In genomic region chr19:30157031-30157687, GRCm38 (mm10) we compare ENCODE assay signal across 10 mouse cellular contexts. TPM values are rescaled to one million over a fixed set of nuclear protein-coding genes. Genes with fewer than 3 reads are reported as not detected.
DNase-seq lines count a peak whose midpoint lies in the region; ATAC-seq lines count a peak whose summit lies in the region.
"Had no signal": no experiment of that assay in that cellular context is flagged by ENCODE, and none has a peak within 500 bp of the region (broad histone marks: within the 10 kb centered on the region; RNA-seq: fewer than 3 reads in every experiment).

No protein-coding gene starts in this region.

- no peak overlapping the region for H3K4me2 ChIP-seq in kidney, embryonic 16.5 days (replicated peaks; ENCODE audit: low read depth, low read length)
- H3K4me2 ChIP-seq: lung, embryonic 15.5 days had no signal

- DNase-seq in retina, postnatal 1 day: peak; percentile 68
- no peak for DNase-seq in retina, embryonic 14.5 days (ENCODE audit: low spot score)
- DNase-seq in layer of hippocampus, postnatal 10 days (ENCODE audit: low spot score in 2 of 2): peak; percentile 31 to 45
- peak; percentile 28 for DNase-seq in midbrain, embryonic 10.5 days (ENCODE audit: low spot score)
- DNase-seq in natural killer cell, adult 2 months (ENCODE audit: low spot score in 2 of 2): no peak
- DNase-seq in spleen, postnatal 14 days (ENCODE audit: low spot score in 2 of 2): no peak
- DNase-seq in gastrocnemius, postnatal 36 days: no peak
- DNase-seq: heart, adult 18-20 months had no signal

- no peaks in the 10 kb centered on the region for H3K9me3 ChIP-seq in midbrain, embryonic 10.5 days (replicated peaks)
- H3K9me3 ChIP-seq in kidney, embryonic 16.5 days (ENCODE audit: low read length): no peaks in the 10 kb centered on the region
- H3K9me3 ChIP-seq: lung, embryonic 15.5 days had no signal

- no peak for ATAC-seq in kidney, embryonic 16.5 days (ENCODE audit: low FRiP score, low TSS enrichment)

- 58% methylated on average over 12 of the region's 12 CpGs for WGBS in midbrain, embryonic 10.5 days
- 69% methylated on average over 12 of the region's 12 CpGs for WGBS in kidney, embryonic 16.5 days

- no peak overlapping the region for H3K9ac ChIP-seq in kidney, embryonic 16.5 days (replicated peaks; ENCODE audit: low read length)
- H3K9ac ChIP-seq: lung, embryonic 15.5 days had no signal

- peak overlapping the region; percentile 38; the same call in 1 of the 2 replicates for H3K27ac ChIP-seq in midbrain, embryonic 10.5 days (replicated peaks)
- H3K27ac ChIP-seq in kidney, embryonic 16.5 days (ENCODE audit: low read length): no peak overlapping the region
- H3K27ac ChIP-seq: lung, embryonic 15.5 days had no signal

- H3K27me3 ChIP-seq in midbrain, embryonic 10.5 days (ENCODE audit: low read depth, poor library complexity, severe bottlenecking): no peaks in the 10 kb centered on the region
- H3K27me3 ChIP-seq in kidney, embryonic 16.5 days (ENCODE audit: insufficient read depth, low read length): no peaks in the 10 kb centered on the region
- H3K27me3 ChIP-seq: lung, embryonic 15.5 days had no signal

- H3K36me3 ChIP-seq in midbrain, embryonic 10.5 days: peaks cover 5% of the 10 kb centered on the region; the same call in 1 of the 2 replicates
- H3K36me3 ChIP-seq in kidney, embryonic 16.5 days (ENCODE audit: insufficient read depth, low read length): no peaks in the 10 kb centered on the region
- H3K36me3 ChIP-seq: lung, embryonic 15.5 days had no signal

- no peak overlapping the region for H3K4me3 ChIP-seq in midbrain, embryonic 10.5 days
- no peak overlapping the region for H3K4me3 ChIP-seq in kidney, embryonic 16.5 days (ENCODE audit: low read length)
- H3K4me3 ChIP-seq: lung, embryonic 15.5 days had no signal

- intact Hi-C loops in gastrocnemius, postnatal 36 days (cut with DNase I): no loop called here

- peaks cover 49% of the 10 kb centered on the region for H3K4me1 ChIP-seq in midbrain, embryonic 10.5 days
- H3K4me1 ChIP-seq in kidney, embryonic 16.5 days (ENCODE audit: insufficient read depth, low read length): no peaks in the 10 kb centered on the region
- H3K4me1 ChIP-seq: lung, embryonic 15.5 days had no signal

RNA-seq across cellular contexts. Expression of gene Gldc, which starts 18.1 kb away (rescaled TPM):
- total RNA-seq in layer of hippocampus, postnatal 10 days (2021): 10 to 100 TPM; 22.6 to 24.5 TPM
- polyA plus RNA-seq in midbrain, embryonic 10.5 days (2016; fragmentation: Nextera tagmentation; extraction: Ambion mirVana): 24.7 and 26.0 TPM in 2 replicates
- polyA plus RNA-seq in kidney, embryonic 16.5 days (2015; fragmentation: Nextera tagmentation; extraction: Ambion mirVana): 10.3 and 10.9 TPM in 2 replicates
- not detected for total RNA-seq in gastrocnemius, postnatal 36 days (2021)

Comparison
In these comparisons a context has a peak if more than half of its experiments do, and no peak if none do; other contexts are left out.
1. DNase-seq: peak in retina, postnatal 1 day (single experiment), layer of hippocampus, postnatal 10 days (2 of 2) and midbrain, embryonic 10.5 days (single experiment); none in retina, embryonic 14.5 days (single experiment), natural killer cell, adult 2 months (0 of 2), spleen, postnatal 14 days (0 of 2) and gastrocnemius, postnatal 36 days (0 of 2).
2. RNA of gene Gldc, which starts 18.1 kb away (total RNA-seq): 22.6 to 24.5 TPM in layer of hippocampus, postnatal 10 days; not detected in gastrocnemius, postnatal 36 days; every median in the first group is over 10 times any median in the second.